Mouse (Mus musculus) CD4-positive, CD25-positive, alpha-beta regulatory T cell, adult 4 months (primary cell): ENCODE measurements around the gene Akr1c18. TPM values are rescaled to one million over a fixed set of nuclear protein-coding genes. Genes with fewer than 3 reads are reported as not detected.
"Not testable (repeated sequence)": the region's sequence is repeated elsewhere in the genome, so short reads cannot be mapped to it uniquely, and the experiment has no call there.

Source experiments
- ATAC-seq: one replicate; pipeline ENCODE4 v1.8.0; 2017
- polyA plus RNA-seq, 2 experiments: library from polyadenylated mRNA; unstranded; fragments of 100-300 nt; shearing (Covaris generic); gene quantifications; one replicate each; pipeline ENCODE4 v1.2.1; 2017

Akr1c18 gene
- polyA plus RNA-seq = under 1 TPM in 1 of 2 experiments, not detected in 1; 0.71 TPM

DNA sequence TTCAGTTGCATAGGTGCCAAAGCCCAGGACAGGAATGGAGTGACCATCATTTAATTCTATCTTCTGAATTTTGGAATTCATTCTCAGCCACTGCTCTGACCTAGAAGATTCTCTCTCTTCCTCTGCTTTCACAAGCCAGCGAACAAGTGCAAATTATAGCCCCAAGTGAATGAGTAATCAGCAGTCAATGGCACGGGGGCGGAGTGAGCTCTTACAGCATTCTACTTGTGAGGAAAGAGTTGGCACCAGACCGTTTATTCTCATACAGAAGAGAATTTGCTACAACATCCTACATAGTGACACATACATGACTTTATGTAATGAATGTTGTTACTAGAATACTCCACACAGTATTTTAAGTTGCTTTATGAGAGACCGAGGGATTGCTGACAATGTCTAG, at the start of gene Akr1c18:
Gene Akr1c18, minus strand, starts transcription at position 137 of the 400 bp plus-strand sequence.
- no peak for ATAC-seq

DNA sequence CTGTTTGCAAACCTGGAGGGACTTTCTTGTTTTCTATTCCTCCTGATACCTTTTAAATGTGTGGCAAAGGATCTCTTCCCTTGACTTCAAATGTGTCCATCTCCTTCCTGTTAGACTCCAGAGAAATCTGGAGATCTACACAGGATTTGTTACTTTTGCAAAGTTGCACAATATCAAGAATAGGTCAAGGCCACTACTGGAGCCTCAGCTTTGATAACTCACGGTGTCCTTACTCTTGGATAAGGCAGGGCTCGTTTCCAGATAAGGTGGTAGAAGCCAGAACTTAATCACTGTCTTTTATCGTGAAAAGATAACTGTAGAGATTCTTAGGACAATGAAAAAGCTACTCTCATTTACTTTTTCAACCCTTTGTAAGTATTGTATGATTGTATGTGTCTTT, 42.1 kb upstream of the Akr1c18 start:
- ATAC-seq = no peak

DNA sequence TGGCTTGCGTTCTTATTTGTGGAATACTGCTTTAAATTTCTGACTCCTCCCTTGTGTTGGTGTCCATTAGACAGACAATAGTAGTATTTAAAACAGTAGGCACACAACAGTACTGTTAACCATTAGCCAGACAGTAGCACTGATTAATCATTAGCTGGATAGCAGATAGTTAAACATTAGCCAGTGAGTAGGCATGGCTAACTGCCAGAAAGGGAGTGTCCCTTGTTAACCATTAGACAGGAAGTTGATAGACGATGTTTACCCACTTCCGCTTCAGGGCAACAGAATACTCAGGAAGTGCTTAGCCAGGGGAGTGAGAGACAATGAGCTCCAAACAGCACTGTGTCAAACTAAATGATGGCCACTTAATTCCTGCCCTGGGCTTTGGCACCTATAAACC, 40.5 kb upstream of the Akr1c18 start, which contains the start of gene Akr1c13:
Gene Akr1c13, plus strand, starts transcription at position 247 of the 400 bp plus-strand sequence.
- peak; percentile 98 for ATAC-seq

DNA sequence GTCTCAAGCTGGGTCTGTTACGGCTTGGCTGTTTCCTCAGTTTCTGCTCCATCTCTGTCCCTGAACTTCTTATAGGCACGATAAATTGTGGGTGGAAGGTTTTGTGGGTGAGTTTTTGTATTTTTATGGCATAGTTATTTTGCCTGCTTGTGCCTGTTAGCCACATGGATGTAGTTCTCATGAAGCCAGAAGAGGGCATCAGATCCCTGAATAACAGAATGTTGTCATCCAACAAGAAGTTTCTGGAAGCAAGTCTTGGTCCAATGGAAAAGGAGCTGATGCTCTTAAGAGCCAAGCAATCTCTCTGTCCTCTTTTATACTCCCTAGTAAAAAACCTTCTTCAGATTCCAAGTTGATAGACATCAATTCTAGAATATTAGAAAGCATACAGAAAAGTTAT, 37.7 kb upstream of the Akr1c18 start:
- no peak for ATAC-seq

DNA sequence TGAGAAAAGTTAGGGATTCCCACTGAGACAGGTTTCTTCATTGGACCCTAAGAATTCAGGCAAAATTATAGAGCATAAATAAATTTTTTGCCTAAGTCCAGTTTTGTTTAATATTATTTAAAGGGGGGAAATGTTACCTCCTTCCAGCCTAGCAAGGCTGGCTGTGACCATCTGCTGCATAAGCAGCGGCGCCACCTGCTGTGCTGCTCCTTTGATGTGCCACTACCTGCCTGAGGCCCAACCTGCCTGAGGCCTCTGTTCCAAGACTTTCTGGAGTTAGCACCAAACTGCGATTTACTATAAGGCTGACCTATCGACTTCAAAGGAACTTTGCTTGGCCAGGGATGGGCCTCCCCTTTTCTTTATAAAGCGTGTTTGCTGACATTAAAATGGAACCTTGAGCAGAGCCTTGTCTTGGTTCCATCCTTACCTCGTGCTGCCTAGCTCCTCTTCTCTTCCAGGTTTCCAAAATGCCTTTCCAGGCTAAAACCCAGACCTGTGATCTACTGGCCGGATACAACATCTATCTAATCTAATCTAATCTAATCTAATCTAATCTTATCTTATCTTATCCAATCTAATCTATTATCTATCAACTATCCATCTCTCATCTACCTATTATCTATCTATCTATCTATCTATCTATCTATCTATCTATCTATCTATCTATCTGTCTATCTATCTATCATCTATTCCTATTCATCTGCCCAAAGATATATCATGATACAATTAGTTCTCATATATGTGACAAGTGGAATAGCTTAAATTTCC, 36.4 kb upstream of the Akr1c18 start:
- ATAC-seq = not testable (repeated sequence)

DNA sequence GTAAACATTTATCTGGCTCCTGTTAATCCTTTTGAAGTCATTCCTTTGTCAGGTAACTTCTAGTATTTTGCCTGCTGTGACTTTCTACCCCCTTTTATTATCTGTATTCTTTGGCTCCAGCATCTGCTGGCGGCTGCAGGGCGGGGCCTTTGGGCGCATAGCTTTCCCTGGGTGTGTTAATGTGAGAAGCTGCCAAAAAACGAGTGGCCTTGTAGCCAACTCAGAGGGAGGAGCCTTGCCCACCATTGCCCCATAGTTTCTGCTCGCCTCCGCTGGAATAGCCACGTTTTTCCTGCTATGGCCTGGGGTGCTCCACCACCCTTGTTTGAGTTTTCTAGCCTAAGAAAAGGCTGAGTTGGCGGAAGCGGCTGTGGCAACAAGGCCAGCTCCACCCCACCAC, 32.7 kb upstream of the Akr1c18 start:
- no peak for ATAC-seq

DNA sequence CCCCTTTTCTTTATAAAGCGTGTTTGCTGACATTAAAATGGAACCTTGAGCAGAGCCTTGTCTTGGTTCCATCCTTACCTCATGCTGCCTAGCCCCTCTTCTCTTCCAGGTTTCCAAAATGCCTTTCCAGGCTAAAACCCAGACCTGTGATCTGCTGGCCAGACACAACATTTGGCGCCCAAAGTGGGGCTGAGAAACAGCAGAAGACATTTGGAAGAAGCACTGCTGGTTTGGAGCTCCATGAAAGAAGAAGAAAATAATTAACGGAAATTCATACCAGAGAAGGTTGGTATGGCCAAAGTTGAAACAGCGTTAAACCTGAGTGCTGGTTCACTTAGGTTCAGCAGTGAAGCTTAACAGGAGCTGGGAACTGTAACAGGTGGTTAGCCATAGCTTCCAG, 30.9 kb upstream of the Akr1c18 start:
- ATAC-seq = not testable (repeated sequence)

DNA sequence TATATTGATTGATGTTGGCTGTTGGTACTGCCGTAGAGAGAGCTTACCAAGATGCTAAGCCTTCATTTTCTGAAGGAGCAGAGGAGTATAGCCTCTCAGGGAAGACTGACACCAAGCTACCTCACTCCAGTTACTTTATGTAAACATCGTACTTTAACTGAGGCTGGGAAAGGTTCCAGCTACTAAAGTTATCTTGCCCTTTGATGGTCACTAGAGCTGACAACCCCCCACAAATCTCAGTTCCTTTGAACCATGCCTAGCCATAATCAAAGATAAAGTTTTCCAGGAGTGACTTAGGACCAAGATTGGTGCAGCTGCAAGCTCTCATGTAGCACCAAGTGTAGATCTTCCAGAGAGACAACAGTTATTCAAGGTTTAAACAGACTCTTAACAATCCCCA, 22.5 kb upstream of the Akr1c18 start:
- ATAC-seq = no peak

DNA sequence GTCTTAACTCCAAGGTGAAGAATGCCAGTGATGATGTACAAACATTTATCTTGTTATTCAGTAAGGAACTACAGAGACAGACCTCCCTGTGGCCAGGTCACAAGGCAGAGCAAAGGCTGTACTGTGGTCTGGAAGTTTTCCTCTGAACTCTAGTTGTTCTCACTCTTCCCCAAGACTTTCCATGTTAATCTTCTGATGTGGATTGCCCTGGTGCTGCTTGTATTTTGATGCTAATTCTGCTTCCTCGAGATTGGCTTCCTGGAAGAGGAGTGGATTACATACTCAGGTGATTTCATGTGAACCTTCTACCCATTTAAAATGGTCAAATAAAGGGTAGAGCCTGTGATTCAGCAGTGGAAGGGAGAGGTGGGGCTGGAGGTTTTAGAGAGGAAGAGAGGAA, 17.6 kb upstream of the Akr1c18 start:
- ATAC-seq = no peak

DNA sequence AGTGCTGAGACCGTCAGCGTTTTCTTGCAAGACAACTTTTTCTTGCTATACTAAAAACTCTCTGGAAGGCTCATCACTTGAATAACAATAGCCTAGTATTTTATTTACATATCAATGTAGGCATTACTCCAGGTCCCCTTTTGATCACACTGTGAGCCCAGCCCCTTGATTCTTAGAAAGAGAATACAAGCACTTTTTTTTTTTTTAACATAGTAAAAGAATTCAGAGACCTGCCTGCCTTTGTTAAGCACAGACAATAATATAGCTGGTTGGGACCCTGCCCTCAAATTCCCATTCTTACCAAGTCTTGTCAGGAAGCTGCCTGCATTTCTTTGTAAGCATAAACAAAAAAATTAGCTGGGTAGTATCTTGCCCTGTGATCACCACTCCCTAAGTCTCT, 4.8 kb upstream of the Akr1c18 start:
- no peak for ATAC-seq

DNA sequence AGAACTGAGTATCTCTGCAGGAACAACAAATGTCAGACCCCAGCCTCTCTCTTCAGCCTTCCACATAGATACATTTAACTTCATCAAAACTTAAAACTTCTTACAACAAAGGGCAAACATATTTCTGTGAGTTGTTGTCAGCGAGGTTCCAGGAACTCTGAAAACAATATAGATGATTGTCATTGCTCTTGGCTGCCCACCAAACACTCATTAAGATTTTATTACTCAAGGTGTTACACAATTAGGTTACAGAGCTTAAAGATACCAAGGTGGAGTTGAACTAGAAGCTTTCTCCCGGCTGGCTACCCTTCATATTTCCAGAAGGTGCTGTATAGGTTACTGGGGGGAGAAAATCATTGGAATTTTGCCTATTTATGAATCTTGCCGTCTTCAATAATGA, 3.1 kb upstream of the Akr1c18 start:
- ATAC-seq = no peak

DNA sequence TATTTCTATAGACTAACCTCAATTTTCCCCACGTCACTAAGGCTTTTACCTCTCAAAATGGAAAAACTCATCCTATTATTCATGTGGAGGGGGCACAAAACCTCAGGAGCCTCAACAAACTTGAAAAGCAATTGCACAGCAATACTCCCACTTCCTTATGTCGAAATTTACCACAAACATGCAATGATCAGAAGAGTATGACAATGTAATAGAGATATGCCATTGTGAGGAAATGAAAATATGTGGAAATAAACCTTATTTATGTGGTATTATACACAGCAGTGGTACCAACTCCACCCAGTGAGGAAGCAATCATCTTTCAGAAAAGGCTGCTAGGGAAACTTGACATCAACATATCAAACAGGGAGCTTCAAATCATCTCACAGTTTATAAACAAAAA, 2.5 kb upstream of the Akr1c18 start:
- ATAC-seq = no peak

DNA sequence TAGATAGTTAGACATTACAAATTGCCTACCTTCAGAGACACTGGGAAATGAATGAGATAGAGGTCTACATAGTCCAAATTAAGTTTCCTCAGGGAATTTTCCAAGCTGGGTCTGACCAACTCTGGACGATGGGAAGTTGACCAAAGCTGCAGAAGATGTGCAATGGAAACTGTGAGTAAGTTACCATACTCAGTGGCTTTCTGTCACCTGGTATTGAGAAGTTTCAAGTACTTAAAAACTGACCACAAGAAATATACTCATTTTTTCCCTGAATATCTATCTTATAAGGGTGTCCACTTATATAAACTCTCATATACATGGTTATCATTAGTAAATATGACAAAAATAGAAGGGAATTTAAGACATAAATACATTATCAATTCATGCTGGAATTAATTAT, 6.2 kb downstream of the Akr1c18 start:
- ATAC-seq = no peak

DNA sequence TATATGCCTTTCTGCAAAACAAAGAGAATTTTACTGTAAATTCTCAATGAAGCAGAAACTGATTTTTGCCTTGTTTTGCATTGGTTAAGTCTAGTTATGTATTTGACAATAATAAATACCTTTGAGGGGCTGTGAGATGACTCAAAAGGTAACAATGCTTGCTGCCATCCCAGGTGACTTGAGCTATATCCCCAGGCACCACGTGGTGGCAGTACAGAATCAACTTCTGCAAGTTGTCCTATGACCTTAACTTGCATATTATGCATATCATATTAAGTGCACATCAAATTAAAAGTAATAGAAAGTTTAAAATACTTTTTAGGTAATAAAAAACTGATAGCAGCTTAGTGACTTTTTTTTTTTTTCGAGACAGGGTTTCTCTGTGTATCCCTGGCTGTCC, 17.4 kb downstream of the Akr1c18 start:
- ATAC-seq = peak; percentile 56

DNA sequence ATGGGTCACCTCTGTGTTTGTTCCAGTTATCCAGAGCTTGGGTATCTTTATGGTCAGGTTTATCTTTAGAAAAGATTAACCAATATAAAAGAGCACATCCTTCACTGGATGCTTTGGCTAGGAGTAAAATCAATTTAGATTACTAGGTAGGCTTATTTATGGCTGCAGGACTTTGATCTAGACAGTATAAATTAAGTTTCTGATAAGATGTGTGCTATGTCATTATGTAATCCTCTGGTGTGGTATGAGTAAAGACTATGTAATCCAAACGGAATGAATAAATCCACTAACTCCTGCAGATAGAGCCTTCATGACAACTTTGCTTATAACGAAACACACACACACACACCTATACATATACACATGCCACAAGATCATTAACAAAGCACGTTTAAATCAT, 18.7 kb downstream of the Akr1c18 start:
- no peak for ATAC-seq

DNA sequence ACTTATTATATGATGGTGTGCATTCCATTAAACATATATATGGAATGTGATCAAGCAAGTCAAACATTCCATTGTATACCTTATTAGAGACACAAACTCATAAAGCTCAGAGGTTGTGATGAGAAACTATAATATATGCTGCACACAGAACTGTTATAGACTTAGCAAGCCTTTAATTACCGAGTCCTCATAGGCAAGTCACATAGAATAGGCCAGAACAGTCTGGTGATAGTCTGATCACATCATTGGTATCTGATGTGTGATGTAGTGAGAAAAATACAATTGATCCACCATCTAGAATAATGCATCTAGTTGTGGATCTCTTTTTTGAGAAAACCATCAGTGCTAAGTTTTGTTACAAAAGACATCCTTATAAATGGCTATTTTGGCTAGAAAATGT, 19.1 kb downstream of the Akr1c18 start:
- ATAC-seq = no peak

DNA sequence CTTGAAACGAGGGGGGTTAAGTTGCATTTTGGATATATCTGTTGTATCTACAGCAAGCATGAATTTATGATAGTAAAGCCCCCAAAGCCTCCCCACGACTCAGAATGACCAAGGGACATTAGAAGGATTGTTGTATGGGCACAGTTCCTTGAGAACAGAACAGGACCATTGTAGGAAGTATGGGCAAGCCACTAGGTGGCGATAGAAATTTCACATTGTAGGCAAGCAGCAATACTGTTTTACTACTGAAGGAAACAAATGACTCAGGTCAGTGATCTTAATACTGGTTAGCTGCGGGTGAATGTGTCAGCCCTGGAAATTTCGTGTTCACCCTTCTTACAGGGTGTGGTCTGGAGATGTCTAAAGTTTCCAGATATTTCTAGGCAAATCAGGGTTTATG, 21.4 kb downstream of the Akr1c18 start:
- ATAC-seq = peak; percentile 67

DNA sequence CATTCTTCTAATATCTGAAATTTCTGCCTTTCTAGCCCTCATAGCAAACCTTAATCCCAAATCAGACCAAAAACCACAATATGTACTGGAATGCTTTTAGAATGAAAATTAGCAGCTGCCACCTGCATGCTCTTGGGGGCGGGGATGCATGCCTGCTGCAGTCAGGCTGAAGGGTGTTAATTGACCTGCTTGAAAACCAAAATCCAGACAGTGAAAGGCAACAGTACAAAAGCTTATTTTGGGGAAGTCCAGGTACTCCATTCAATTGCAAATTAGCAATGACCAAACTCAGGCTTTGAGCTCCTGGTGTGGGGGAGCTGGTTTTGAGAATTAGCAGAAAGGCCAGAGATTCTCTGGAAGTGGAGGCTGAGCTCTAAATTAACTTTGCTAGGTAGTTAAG, 24.6 kb downstream of the Akr1c18 start:
- ATAC-seq = not testable (repeated sequence)

DNA sequence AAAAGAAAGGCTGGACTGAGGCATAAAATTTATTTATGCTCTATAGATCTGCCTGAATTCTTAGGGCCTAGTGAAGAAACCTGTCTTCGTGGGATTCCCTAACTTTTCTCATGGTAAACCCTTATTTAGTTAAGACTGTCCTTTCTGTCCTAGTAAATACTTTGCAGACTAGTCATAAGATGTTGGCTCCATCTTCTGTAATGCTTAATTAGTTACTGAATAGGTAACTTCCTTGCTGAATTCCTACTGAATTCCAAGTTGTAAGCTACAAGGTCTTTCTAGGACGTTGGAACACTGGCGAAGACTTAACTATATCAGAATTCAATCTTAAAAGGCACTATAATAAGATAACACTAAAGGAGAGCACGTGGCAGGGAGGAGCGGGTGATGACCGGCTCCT, 26.0 kb downstream of the Akr1c18 start:
- not testable (repeated sequence) for ATAC-seq

DNA sequence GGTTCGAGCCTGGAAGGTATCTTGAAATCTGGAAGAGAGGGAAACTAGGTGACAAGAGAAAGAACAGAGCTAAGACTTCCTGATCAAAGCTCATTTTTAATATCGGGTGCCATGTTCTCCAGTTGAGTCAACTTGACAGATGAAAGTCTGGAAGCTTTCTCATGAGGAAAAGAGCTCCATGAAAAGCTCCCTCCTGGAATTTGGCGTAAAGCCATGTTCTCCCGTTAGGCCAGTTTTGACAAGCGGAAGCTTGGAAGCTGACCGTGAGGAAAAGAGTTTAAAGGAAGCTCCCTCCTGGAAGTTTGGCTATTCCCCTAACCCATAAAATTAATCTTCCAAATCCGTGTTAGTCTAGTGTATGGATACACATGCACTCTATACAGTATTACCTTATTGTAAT, 27.3 kb downstream of the Akr1c18 start:
- ATAC-seq = no peak

DNA sequence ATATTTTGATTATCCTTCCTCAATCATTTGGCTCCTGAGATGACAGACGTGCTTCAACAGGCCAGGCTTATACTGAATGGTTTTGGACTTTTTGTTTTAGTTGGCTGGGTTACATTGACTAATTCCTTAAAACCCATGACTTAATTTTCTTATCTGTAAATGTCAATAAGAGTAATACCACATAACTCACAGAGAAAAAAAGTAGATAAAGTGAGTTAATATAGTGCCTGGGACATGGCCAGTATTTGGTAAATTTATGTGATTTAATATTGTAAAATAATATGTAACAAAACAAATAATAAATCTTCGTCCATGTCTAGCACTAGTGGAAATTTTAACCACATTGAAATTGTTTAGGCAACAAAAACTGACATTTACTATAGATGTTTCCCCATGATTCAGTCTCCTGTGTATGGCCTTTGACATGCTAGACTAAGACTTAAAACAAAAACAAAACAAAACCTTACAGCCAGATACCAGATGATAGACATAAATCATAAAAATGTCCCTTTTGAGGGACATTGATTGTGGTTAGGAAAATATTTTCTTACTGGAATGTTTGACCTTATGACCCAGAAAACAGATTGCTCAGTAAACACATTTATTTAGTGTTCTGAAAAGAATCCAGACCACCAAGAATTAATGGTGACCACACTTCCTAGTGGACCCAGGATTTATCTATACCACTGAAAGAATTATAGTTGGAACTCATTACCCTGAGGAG, 31.1 kb downstream of the Akr1c18 start:
- ATAC-seq = no peak

DNA sequence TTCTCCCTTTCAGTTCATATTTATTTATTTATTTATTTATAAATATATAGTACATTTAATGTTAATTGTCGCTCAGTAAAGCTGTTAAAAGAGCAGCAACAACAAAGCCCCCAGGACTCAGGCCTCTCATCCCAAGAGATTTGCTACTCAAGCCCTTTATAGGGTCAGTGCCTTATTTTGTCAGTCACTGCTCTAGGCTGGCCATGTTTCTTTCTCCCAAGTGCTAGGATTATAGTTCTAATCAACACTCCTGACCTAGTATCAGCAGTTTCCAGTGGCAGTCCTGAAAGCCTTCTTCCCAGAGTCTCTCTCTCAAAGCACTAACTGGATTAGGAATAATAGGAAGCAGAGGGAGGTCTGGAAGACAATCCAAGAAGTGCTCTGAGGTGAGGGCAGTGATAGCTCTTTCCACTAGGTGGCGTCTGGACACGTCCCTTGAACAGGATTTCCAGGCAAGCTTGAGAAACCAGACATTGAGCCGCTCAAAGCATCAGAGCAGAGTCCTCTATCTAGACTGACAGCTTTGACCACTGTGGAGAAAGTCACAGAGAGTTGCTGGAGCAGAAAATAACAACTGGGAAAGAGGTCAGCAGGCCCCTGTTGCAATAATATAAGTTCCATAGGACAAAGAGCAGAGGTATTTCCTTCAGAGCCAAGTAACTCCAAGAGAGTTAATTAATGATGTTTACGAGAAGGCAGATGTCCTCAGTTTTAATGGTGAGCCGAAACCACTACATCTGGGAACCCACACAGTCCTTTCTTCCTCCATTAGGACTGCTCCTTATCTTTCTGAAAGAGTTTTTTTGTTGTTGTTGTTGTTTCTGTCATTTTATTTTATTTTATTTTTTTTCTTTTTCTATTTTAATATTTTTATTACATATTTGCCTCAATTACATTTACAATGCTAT, 39.9 kb downstream of the Akr1c18 start:
- peak; percentile 69 for ATAC-seq

DNA sequence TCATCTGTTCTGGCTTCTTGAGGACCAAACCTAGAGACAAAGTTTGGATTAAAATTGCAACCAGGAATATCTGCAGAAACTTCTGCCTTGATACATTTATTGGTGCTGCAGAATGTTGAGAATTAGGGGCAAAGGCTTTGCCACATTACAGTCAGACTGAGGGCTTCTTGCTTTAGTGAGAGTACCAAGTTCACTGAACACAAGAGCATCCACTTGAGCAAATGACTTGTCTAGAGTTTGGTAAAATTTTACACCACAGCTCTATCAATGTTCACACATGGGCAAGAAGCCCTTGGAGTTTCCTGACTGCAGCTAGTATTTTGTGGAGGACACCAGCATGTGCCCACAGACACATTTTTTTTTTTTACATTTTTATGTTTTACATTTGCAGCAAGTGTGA, 47.7 kb downstream of the Akr1c18 start:
- ATAC-seq = no peak
